Mouse (Mus musculus): Measurements from ENCODE around the gene Gm14139. TPM values are rescaled to one million over a fixed set of nuclear protein-coding genes. Genes with fewer than 3 reads are reported as not detected.
"Not testable (repeated sequence)": the region's sequence is repeated elsewhere in the genome, so short reads cannot be mapped to it uniquely, and the experiment has no call there.

Gene Gm14139
- polyA plus RNA-seq, 1 experiment from 2014 or later: not detected

- not testable (repeated sequence) for H3K9me3 ChIP-seq (ENCODE audit: control insufficient read depth, low read length); H3K27ac ChIP-seq (ENCODE audit: low read depth, low read length); H3K36me3 ChIP-seq (ENCODE audit: control insufficient read depth, insufficient read depth, low read length); DNase-seq (ENCODE audit: low spot score); H3K27me3 ChIP-seq (ENCODE audit: control insufficient read depth, insufficient read depth, low read length); H3K4me1 ChIP-seq (ENCODE audit: control insufficient read depth, insufficient read depth, low read length)
- Histone ChIP-seq H3K4me3 (ENCODE audit: low read depth, low read length) (peak overlapping the region; percentile 31), H3K9ac (ENCODE audit: low read length) (peak overlapping the region; percentile 44; the same call in 1 of the 2 replicates), H3K4me2 (ENCODE audit: low read depth) (peak overlapping the region; percentile 25)
- WGBS: 0% methylated on average over 2 of the region's 4 CpGs
- ATAC-seq (ENCODE audit: insufficient read depth, low FRiP score, low TSS enrichment): peak; percentile 17; the same call in 1 of the 2 replicates
Measured at GRCm38 (mm10) chr2:150218363-150218725, 36.8 kb downstream of the Gm14139 start.

DNA sequence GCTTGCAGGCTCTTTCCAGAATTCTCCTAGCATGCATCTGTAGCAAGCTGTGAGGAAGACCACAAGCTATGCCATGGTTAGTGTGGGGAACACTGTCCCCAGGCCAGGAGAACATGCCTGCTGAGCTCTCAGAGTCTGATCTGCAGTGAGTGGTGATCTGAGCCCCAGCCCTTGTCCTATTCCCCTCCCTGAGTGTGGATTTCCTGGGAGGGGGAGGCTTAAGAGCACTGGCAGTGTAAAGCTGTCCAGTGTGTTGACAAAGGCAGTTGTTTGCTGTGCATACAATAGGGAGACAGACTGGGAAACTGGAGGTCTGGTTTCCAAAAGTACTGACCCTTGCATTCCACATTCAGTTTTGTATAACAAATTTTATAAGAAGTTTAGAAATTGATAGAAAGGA is 41.7 kb downstream of the Gm14139 start:
- DNase-seq (ENCODE audit: low spot score); H3K27ac ChIP-seq (ENCODE audit: low read depth, low read length); ATAC-seq (ENCODE audit: insufficient read depth, low FRiP score, low TSS enrichment); H3K4me3 ChIP-seq (ENCODE audit: low read depth, low read length); H3K9me3 ChIP-seq (ENCODE audit: control insufficient read depth, low read length); H3K4me2 ChIP-seq (ENCODE audit: low read depth); H3K27me3 ChIP-seq (ENCODE audit: control insufficient read depth, insufficient read depth, low read length); H3K36me3 ChIP-seq (ENCODE audit: control insufficient read depth, insufficient read depth, low read length); H3K9ac ChIP-seq (ENCODE audit: low read length); H3K4me1 ChIP-seq (ENCODE audit: control insufficient read depth, insufficient read depth, low read length): not testable (repeated sequence)

Other genes with a start within 250 kb of the Gm14139 start
- 9.8 and 10.0 TPM in 2 replicates for gene Zfp120, start 45.0 kb upstream of the Gm14139 start, polyA plus RNA-seq (2014; fragmentation: Nextera tagmentation; extraction: Ambion mirVana)
- gene Gm10770, start 2.1 kb upstream of the Gm14139 start, polyA plus RNA-seq (2014; fragmentation: Nextera tagmentation; extraction: Ambion mirVana): not detected in 2 replicates
- gene Zfp937, start 36.3 kb downstream of the Gm14139 start, polyA plus RNA-seq (2014; fragmentation: Nextera tagmentation; extraction: Ambion mirVana): 10.0 and 14.0 TPM in 2 replicates
- gene Gm21994, start 73.8 kb downstream of the Gm14139 start, polyA plus RNA-seq (2014; fragmentation: Nextera tagmentation; extraction: Ambion mirVana): 2.7 and 3.6 TPM in 2 replicates
- not detected in 2 replicates for gene Gm14124, start 75.8 kb downstream of the Gm14139 start, polyA plus RNA-seq (2014; fragmentation: Nextera tagmentation; extraction: Ambion mirVana)
- 1.4 and 2.9 TPM in 2 replicates for gene Gm10130, start 141.9 kb downstream of the Gm14139 start, polyA plus RNA-seq (2014; fragmentation: Nextera tagmentation; extraction: Ambion mirVana)
- 12.6 and 13.0 TPM in 2 replicates for gene 3300002I08Rik, start 181.0 kb downstream of the Gm14139 start, polyA plus RNA-seq (2014; fragmentation: Nextera tagmentation; extraction: Ambion mirVana)

Data from neural tube, embryonic 11.5 days (tissue).